Mouse (Mus musculus): ENCODE data around the gene 5730596B20Rik. TPM values are rescaled to one million over a fixed set of nuclear protein-coding genes. Genes with fewer than 3 reads are reported as not detected.

The 5730596B20Rik gene
- not detected in 2 replicates for polyA plus RNA-seq (2014; fragmentation: Nextera tagmentation; extraction: Ambion mirVana)

GRCm38 (mm10) chr6:52177061-52177735, at the start of gene 5730596B20Rik:
Gene 5730596B20Rik (plus strand): TSS chr6:52177498.
- 0 out of 2 replicates have a peak, but pooled peaks cover 3% of the 10 kb centered on the region for H3K4me1 ChIP-seq (replicated peaks; ENCODE audit: control insufficient read depth, insufficient read depth, low read length)
- DNase-seq (ENCODE audit: low spot score), result peak; percentile 62
- under 1% methylated on average over 36 of the region's 36 CpGs for WGBS
- H3K27me3 ChIP-seq (ENCODE audit: control insufficient read depth, insufficient read depth, low read length), result peaks cover 98% of the 10 kb centered on the region
- no peaks in the 10 kb centered on the region for H3K9me3 ChIP-seq (ENCODE audit: control insufficient read depth, low read length)
- H3K4me3 ChIP-seq (ENCODE audit: low read depth, low read length), result no peak within 1 kb of the TSS
- no peak for ATAC-seq (replicated peaks; ENCODE audit: low FRiP score)
- H3K9ac ChIP-seq (ENCODE audit: low read length), result no peak within 1 kb of the TSS
- no peak within 1 kb of the TSS for H3K27ac ChIP-seq (ENCODE audit: low read depth, low read length)
- no peaks in the 10 kb centered on the region for H3K36me3 ChIP-seq (ENCODE audit: control insufficient read depth, insufficient read depth, low read length)
- no peak within 1 kb of the TSS for H3K4me2 ChIP-seq (ENCODE audit: low read depth, low read length, severe bottlenecking)

DNA sequence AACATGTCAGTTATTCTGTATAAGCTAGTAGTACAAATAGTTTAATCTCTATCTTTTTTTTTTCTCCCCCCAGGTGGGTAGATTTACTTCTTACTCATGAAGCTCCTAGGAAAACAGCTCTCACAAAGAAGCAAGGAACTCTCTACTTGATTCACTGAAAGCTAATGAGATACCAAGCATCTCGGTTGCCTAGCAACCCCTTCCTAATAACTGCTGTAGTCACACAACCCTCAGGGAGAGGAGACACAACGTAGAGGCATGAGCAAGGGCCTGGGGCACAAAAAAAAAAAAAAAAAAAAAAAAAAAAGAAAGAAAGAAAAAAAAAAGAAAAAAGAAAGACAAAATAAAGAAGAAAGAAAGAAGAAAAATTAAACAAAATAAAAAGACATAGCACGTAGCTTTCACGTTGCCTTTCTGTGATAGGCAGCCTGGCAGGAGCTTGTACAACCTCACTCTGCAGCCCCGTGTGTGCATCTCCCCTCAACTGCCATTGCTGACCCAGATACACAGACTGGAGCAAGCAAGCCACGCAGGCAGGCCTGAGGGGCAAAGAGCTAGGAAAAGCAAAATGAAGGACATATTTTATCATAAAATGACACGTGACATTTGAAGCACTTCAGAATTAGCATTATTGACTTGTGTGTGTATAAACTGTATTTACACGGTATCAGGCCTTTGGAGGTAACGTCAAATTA, 39.3 kb upstream of the 5730596B20Rik start:
- Histone ChIP-seq H3K9ac (ENCODE audit: low read length) (no peak overlapping the region), H3K4me1 (replicated peaks; ENCODE audit: control insufficient read depth, insufficient read depth, low read length) (0 out of 2 replicates have a peak, but pooled peaks cover 1% of the 10 kb centered on the region), H3K9me3 (ENCODE audit: control insufficient read depth, low read length) (no peaks in the 10 kb centered on the region), H3K4me3 (ENCODE audit: low read depth, low read length) (no peak overlapping the region), H3K27ac (ENCODE audit: low read depth, low read length) (no peak overlapping the region), H3K4me2 (ENCODE audit: low read depth, low read length, severe bottlenecking) (no peak overlapping the region), H3K36me3 (ENCODE audit: control insufficient read depth, insufficient read depth, low read length) (no peaks in the 10 kb centered on the region), H3K27me3 (ENCODE audit: control insufficient read depth, insufficient read depth, low read length) (no peaks in the 10 kb centered on the region)
- 63% methylated on average over 9 of the region's 9 CpGs for WGBS
- ATAC-seq (replicated peaks; ENCODE audit: low FRiP score), result no peak
- DNase-seq (ENCODE audit: low spot score), result no peak

- Histone ChIP-seq H3K9ac (ENCODE audit: low read length) (no peak overlapping the region), H3K9me3 (ENCODE audit: control insufficient read depth, low read length) (no peaks in the 10 kb centered on the region), H3K4me3 (ENCODE audit: low read depth, low read length) (no peak overlapping the region), H3K27ac (ENCODE audit: low read depth, low read length) (no peak overlapping the region), H3K36me3 (ENCODE audit: control insufficient read depth, insufficient read depth, low read length) (no peaks in the 10 kb centered on the region), H3K4me1 (replicated peaks; ENCODE audit: control insufficient read depth, insufficient read depth, low read length) (0 out of 2 replicates have a peak, but pooled peaks cover 1% of the 10 kb centered on the region), H3K27me3 (ENCODE audit: control insufficient read depth, insufficient read depth, low read length) (no peaks in the 10 kb centered on the region), H3K4me2 (ENCODE audit: low read depth, low read length, severe bottlenecking) (no peak overlapping the region)
- WGBS, result 78% methylated on average over 10 of the region's 10 CpGs
- no peak for DNase-seq (ENCODE audit: low spot score)
- no peak for ATAC-seq (replicated peaks; ENCODE audit: low FRiP score)
These were observed 38.7 kb upstream of the 5730596B20Rik start for GRCm38 (mm10) chr6:52138576-52138975.

DNA sequence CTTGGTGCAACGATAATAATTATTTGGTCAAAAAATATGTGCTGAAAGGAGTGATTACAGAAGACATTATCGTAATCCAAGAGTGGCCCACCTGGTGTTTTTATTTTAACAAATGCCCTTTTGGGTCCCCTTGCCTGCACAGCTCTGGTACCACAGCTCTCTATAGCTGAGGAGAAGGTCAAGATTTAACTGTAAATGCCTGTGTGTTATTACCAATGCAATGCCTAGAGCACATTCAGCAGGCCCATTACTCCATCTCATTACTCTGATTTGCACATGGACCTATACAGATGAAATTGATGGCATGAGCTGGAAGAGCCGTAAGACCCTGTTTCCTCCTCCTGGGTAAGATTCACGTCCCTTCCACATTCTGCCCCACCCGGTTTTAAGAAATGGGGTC, 38.2 kb upstream of the 5730596B20Rik start:
- Histone ChIP-seq H3K4me3 (ENCODE audit: low read depth, low read length) (no peak overlapping the region), H3K4me1 (replicated peaks; ENCODE audit: control insufficient read depth, insufficient read depth, low read length) (0 out of 2 replicates have a peak, but pooled peaks cover 1% of the 10 kb centered on the region), H3K9ac (ENCODE audit: low read length) (no peak overlapping the region), H3K27me3 (ENCODE audit: control insufficient read depth, insufficient read depth, low read length) (no peaks in the 10 kb centered on the region), H3K27ac (ENCODE audit: low read depth, low read length) (no peak overlapping the region), H3K9me3 (ENCODE audit: control insufficient read depth, low read length) (no peaks in the 10 kb centered on the region), H3K36me3 (ENCODE audit: control insufficient read depth, insufficient read depth, low read length) (no peaks in the 10 kb centered on the region), H3K4me2 (ENCODE audit: low read depth, low read length, severe bottlenecking) (no peak overlapping the region)
- 89% methylated on average over 5 of the region's 5 CpGs for WGBS
- DNase-seq (ENCODE audit: low spot score) (no peak), ATAC-seq (replicated peaks; ENCODE audit: low FRiP score) (no peak)

DNA sequence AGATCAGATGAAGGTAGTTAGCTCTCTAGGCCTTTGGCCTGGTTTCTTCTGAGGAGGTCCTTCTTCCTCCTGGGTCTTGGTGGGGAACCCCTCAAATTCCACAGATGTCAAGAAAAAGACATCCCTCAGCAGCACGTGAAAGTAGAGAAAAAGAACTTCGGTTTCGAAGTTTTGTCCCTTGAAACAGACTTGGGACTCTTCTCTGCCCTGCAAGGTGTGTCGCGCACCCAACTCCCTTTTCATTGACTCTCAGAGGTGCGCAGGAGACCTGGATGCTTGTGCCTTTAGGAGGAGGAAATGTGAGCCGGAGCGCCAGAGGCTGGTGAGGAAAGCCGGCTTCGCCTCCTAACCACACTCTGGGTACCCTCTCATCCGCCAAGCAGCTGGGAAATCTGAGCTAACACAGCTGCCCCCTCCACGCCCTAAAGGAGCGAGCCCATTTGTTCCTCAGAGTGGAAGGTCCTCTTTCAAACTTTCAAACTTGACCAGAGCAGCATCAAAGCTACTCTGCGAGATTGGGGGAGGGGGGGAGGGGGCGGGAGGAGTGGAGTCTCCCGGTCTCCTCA, 26.8 kb upstream of the 5730596B20Rik start:
- no peak for ATAC-seq (replicated peaks; ENCODE audit: low FRiP score)
- peak; percentile 57 for DNase-seq (ENCODE audit: low spot score)
- Histone ChIP-seq H3K4me2 (ENCODE audit: low read depth, low read length, severe bottlenecking) (no peak overlapping the region), H3K36me3 (ENCODE audit: control insufficient read depth, insufficient read depth, low read length) (no peaks in the 10 kb centered on the region), H3K9me3 (ENCODE audit: control insufficient read depth, low read length) (no peaks in the 10 kb centered on the region), H3K27ac (ENCODE audit: low read depth, low read length) (no peak overlapping the region), H3K27me3 (ENCODE audit: control insufficient read depth, insufficient read depth, low read length) (peaks cover 79% of the 10 kb centered on the region), H3K4me3 (ENCODE audit: low read depth, low read length) (no peak overlapping the region), H3K4me1 (replicated peaks; ENCODE audit: control insufficient read depth, insufficient read depth, low read length) (no peaks in the 10 kb centered on the region), H3K9ac (ENCODE audit: low read length) (no peak overlapping the region)
- WGBS, result 3% methylated on average over 16 of the region's 16 CpGs

GRCm38 (mm10) chr6:52151571-52151970, 25.7 kb upstream of the 5730596B20Rik start:
- no peak overlapping the region for H3K27ac ChIP-seq (ENCODE audit: low read depth, low read length)
- H3K4me2 ChIP-seq (ENCODE audit: low read depth, low read length, severe bottlenecking), result no peak overlapping the region
- DNase-seq (ENCODE audit: low spot score), result no peak
- H3K27me3 ChIP-seq (ENCODE audit: control insufficient read depth, insufficient read depth, low read length), result peaks cover 83% of the 10 kb centered on the region
- WGBS, result 4% methylated on average over 4 of the region's 4 CpGs
- H3K9ac ChIP-seq (ENCODE audit: low read length), result no peak overlapping the region
- no peak for ATAC-seq (replicated peaks; ENCODE audit: low FRiP score)
- no peaks in the 10 kb centered on the region for H3K36me3 ChIP-seq (ENCODE audit: control insufficient read depth, insufficient read depth, low read length)
- no peak overlapping the region for H3K4me3 ChIP-seq (ENCODE audit: low read depth, low read length)
- H3K9me3 ChIP-seq (ENCODE audit: control insufficient read depth, low read length), result no peaks in the 10 kb centered on the region
- H3K4me1 ChIP-seq (replicated peaks; ENCODE audit: control insufficient read depth, insufficient read depth, low read length), result no peaks in the 10 kb centered on the region

GRCm38 (mm10) chr6:52152226-52153193, 24.8 kb upstream of the 5730596B20Rik start:
- no peaks in the 10 kb centered on the region for H3K9me3 ChIP-seq (ENCODE audit: control insufficient read depth, low read length)
- H3K4me2 ChIP-seq (ENCODE audit: low read depth, low read length, severe bottlenecking), result no peak overlapping the region
- WGBS, result 2% methylated on average over 16 of the region's 16 CpGs
- DNase-seq (ENCODE audit: low spot score) (no peak), ATAC-seq (replicated peaks; ENCODE audit: low FRiP score) (no peak)
- peaks cover 90% of the 10 kb centered on the region for H3K27me3 ChIP-seq (ENCODE audit: control insufficient read depth, insufficient read depth, low read length)
- H3K4me1 ChIP-seq (replicated peaks; ENCODE audit: control insufficient read depth, insufficient read depth, low read length), result no peaks in the 10 kb centered on the region
- H3K27ac ChIP-seq (ENCODE audit: low read depth, low read length), result no peak overlapping the region
- H3K4me3 ChIP-seq (ENCODE audit: low read depth, low read length), result no peak overlapping the region
- H3K9ac ChIP-seq (ENCODE audit: low read length), result no peak overlapping the region
- no peaks in the 10 kb centered on the region for H3K36me3 ChIP-seq (ENCODE audit: control insufficient read depth, insufficient read depth, low read length)

GRCm38 (mm10) chr6:52153270-52153669, 24.0 kb upstream of the 5730596B20Rik start:
- H3K4me2 ChIP-seq (ENCODE audit: low read depth, low read length, severe bottlenecking), result no peak overlapping the region
- H3K27me3 ChIP-seq (ENCODE audit: control insufficient read depth, insufficient read depth, low read length), result peaks cover 95% of the 10 kb centered on the region
- no peaks in the 10 kb centered on the region for H3K4me1 ChIP-seq (replicated peaks; ENCODE audit: control insufficient read depth, insufficient read depth, low read length)
- ATAC-seq (replicated peaks; ENCODE audit: low FRiP score) (no peak), DNase-seq (ENCODE audit: low spot score) (no peak)
- no peak overlapping the region for H3K9ac ChIP-seq (ENCODE audit: low read length)
- no peaks in the 10 kb centered on the region for H3K9me3 ChIP-seq (ENCODE audit: control insufficient read depth, low read length)
- H3K36me3 ChIP-seq (ENCODE audit: control insufficient read depth, insufficient read depth, low read length), result no peaks in the 10 kb centered on the region
- under 1% methylated on average over 6 of the region's 6 CpGs for WGBS
- H3K4me3 ChIP-seq (ENCODE audit: low read depth, low read length), result no peak overlapping the region
- no peak overlapping the region for H3K27ac ChIP-seq (ENCODE audit: low read depth, low read length)
